Mouse (Mus musculus): ENCODE measurements around the gene Dlg2. TPM values are rescaled to one million over a fixed set of nuclear protein-coding genes. Genes with fewer than 3 reads are reported as not detected.
"Not testable (repeated sequence)": the region's sequence is repeated elsewhere in the genome, so short reads cannot be mapped to it uniquely, and the experiment has no call there.

Gene Dlg2
- polyA plus RNA-seq, 1 experiment from 2014 or later: 1.1 TPM

DNA sequence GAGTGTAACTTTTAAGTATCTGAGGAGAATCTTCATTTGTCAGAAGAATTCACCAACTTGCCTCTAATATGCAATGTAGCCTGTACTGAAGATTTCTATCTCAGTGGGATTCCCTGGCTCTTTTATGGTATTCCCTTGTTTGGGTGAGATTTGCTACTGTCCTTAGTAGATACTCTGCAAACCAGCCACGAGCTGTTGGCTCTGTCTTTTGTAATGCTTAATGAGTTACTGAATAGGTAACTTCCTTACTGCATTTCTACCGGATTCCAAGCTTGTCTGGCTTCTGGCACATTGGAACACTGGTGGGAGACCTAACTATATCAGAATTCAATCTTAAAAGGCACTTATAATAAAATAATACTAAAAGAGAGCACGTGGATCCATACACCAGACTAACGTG, 400.3 kb downstream of the Dlg2 start:
- not testable (repeated sequence) for H3K9me3 ChIP-seq (ENCODE audit: control insufficient read depth, low read length); H3K27ac ChIP-seq (ENCODE audit: low read length); H3K9ac ChIP-seq (ENCODE audit: low read length); H3K27me3 ChIP-seq (ENCODE audit: control insufficient read depth, insufficient read depth, low read depth, low read length); H3K4me2 ChIP-seq (ENCODE audit: low read depth, low read length); H3K4me1 ChIP-seq (replicated peaks; ENCODE audit: control insufficient read depth, insufficient read depth, low read length); H3K4me3 ChIP-seq (ENCODE audit: low read length); H3K36me3 ChIP-seq (ENCODE audit: control insufficient read depth, insufficient read depth, low read length); ATAC-seq (ENCODE audit: low read depth)
- WGBS: 52% methylated on average over 4 of the region's 4 CpGs

DNA sequence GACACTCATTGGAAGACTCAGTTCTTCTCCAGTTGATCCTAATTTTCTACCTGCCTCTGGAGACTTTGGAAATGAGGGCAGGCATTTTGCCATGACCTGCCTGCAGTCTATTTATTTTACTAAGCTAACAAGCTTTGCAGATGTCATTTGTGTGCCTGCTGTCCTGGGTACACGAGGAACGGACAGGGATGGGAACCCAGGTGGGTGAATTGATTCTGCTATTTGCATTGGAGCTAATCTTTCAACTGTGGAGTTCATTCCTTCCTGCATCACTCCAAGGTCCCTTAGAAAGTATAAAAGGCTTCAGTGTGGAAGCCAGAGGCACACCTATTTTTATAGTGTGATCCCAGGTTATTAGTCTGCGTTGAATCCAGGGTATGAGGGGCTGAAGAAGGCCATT, 406.3 kb downstream of the Dlg2 start:
- WGBS: 40% methylated on average over 3 of the region's 3 CpGs
- H3K4me3 ChIP-seq (ENCODE audit: low read length): no peak overlapping the region
- H3K27ac ChIP-seq (ENCODE audit: low read length): no peak overlapping the region
- peaks cover 6% of the 10 kb centered on the region for H3K27me3 ChIP-seq (ENCODE audit: control insufficient read depth, insufficient read depth, low read depth, low read length)
- no peak overlapping the region for H3K9ac ChIP-seq (ENCODE audit: low read length)
- H3K9me3 ChIP-seq (ENCODE audit: control insufficient read depth, low read length): no peaks in the 10 kb centered on the region
- no peaks in the 10 kb centered on the region for H3K36me3 ChIP-seq (ENCODE audit: control insufficient read depth, insufficient read depth, low read length)
- ATAC-seq (ENCODE audit: low read depth): no peak
- no peak overlapping the region for H3K4me2 ChIP-seq (ENCODE audit: low read depth, low read length)
- peaks cover 2% of the 10 kb centered on the region for H3K4me1 ChIP-seq (replicated peaks; ENCODE audit: control insufficient read depth, insufficient read depth, low read length)

DNA sequence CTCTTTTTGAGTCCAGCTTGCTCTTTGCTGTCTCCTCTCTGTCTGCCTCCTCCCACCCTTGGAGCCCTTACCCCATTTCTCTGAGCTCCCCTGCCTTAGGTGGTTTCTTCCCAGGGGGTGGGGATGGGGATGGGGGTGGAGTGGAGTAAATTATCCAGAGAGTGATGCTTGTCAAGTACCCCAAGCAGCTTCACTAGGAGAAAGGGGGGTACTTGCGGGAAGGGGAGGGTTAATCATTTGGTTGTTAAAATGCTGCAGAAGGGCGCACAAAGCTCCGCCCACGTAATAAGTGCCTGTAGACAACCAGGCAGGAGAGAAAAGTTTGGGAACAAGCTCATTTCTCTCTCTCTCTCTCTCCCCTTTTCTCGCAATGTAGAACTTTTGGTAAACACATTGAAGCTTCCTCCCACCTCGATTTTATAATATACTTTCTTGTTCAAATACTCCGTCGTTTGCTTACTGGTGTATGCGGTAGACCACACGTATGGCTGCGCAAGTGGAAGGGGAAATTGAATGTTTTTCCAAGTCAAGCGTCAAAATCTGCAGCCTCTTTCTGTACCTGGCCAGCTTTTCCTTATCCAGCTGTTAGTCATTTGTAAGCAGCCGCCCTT, 410.0 kb downstream of the Dlg2 start:
- no peak for ATAC-seq (ENCODE audit: low read depth)
- H3K4me3 ChIP-seq (ENCODE audit: low read length): peak overlapping the region; percentile 28
- WGBS: under 1% methylated on average over 13 of the region's 13 CpGs

DNA sequence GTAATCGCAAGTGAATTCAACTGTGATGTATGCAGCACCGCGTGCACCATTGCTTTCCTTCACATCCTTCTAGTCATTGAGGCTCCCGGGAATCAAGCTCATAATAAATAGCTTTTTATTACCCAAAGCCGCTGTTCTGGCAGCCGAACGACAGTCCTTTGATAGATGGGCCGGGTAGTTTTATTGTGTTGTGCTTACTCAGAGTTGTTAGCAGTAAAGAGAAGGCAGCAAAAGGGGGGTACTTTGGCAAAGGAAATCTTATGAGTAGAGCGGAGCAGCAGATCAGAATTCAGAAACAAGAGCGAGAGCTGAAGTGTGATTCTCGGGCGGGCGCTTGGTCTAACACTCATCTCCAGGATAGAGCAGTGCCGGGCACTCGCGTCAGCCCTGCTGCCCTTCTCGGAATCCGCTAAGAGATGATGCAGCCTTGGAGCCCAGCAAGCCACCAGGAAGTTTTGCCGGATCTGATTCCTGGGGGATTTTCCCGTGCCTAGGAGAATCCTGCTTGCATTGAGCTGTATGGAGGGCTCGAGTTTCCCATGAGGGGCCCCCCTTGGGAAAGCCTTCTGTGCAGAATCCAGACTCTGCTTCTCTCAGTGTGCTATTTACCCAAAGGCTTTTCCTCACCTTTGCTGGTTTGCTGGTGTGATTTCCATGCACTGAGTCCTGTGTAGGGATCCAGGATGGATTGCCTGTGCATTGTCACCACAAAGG, 410.7 kb downstream of the Dlg2 start:
- H3K27ac ChIP-seq (ENCODE audit: low read length): no peak overlapping the region
- WGBS: under 1% methylated on average over 21 of the region's 21 CpGs
- H3K4me1 ChIP-seq (replicated peaks; ENCODE audit: control insufficient read depth, insufficient read depth, low read length): peaks cover 2% of the 10 kb centered on the region
- no peak for ATAC-seq (ENCODE audit: low read depth)
- H3K36me3 ChIP-seq (ENCODE audit: control insufficient read depth, insufficient read depth, low read length): no peaks in the 10 kb centered on the region
- H3K4me2 ChIP-seq (ENCODE audit: low read depth, low read length): peak overlapping the region; percentile 49
- no peak overlapping the region for H3K9ac ChIP-seq (ENCODE audit: low read length)
- peaks cover 6% of the 10 kb centered on the region for H3K27me3 ChIP-seq (ENCODE audit: control insufficient read depth, insufficient read depth, low read depth, low read length)
- H3K9me3 ChIP-seq (ENCODE audit: control insufficient read depth, low read length): no peaks in the 10 kb centered on the region
- peak overlapping the region; percentile 28 for H3K4me3 ChIP-seq (ENCODE audit: low read length)

More for the DNA sequence above, 410.0 kb downstream of the Dlg2 start:
- Histone ChIP-seq H3K4me2 (ENCODE audit: low read depth, low read length) (peak overlapping the region; percentile 49), H3K27me3 (ENCODE audit: control insufficient read depth, insufficient read depth, low read depth, low read length) (peaks cover 6% of the 10 kb centered on the region), H3K36me3 (ENCODE audit: control insufficient read depth, insufficient read depth, low read length) (no peaks in the 10 kb centered on the region), H3K4me1 (replicated peaks; ENCODE audit: control insufficient read depth, insufficient read depth, low read length) (peaks cover 2% of the 10 kb centered on the region), H3K9me3 (ENCODE audit: control insufficient read depth, low read length) (no peaks in the 10 kb centered on the region), H3K27ac (ENCODE audit: low read length) (no peak overlapping the region), H3K9ac (ENCODE audit: low read length) (no peak overlapping the region)

DNA sequence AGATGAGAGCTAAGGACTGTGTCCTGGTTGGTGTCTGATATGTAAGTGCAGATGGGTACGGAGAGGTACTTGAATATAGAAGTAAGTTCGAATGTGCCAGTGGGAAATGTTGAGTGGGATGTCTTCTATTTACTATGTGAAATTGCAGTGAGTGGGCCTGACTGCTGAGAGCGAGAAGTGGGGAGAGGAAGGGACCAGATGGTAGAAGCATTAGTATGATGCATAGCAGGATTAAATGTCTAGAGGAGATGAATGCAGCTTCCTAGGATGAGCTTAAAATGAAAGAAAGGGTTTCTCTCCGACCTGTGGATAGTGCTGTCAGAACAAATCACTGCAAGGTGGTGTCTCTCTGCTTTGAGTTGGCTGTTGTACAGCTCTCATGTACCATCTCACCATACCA, 451.0 kb downstream of the Dlg2 start:
- Histone ChIP-seq H3K4me2 (ENCODE audit: low read depth, low read length) (no peak overlapping the region), H3K4me3 (ENCODE audit: low read length) (no peak overlapping the region), H3K27ac (ENCODE audit: low read length) (no peak overlapping the region), H3K36me3 (ENCODE audit: control insufficient read depth, insufficient read depth, low read length) (no peaks in the 10 kb centered on the region), H3K9ac (ENCODE audit: low read length) (no peak overlapping the region), H3K9me3 (ENCODE audit: control insufficient read depth, low read length) (no peaks in the 10 kb centered on the region), H3K4me1 (replicated peaks; ENCODE audit: control insufficient read depth, insufficient read depth, low read length) (no peaks in the 10 kb centered on the region), H3K27me3 (ENCODE audit: control insufficient read depth, insufficient read depth, low read depth, low read length) (no peaks in the 10 kb centered on the region)
- no peak for ATAC-seq (ENCODE audit: low read depth)
- 67% methylated on average over 4 of the region's 4 CpGs for WGBS

DNA sequence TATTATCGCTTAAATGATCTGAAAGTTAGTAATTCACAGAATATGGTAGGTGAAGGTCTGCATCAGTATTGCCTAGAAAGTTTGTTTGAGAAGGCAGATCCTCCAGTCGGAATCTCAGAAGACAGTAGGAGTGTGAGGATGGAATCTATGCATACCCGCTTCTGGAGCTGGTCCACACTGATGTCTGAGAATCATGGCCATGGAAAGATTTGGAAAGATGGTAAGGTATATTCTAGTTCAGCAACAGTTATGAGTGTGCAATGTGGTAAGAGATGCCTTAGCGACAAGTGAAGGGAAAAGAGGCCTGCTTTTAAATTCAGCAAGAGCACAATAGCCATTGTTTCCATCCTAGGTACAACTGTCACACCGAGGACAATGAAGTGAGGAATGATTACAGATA, 464.3 kb downstream of the Dlg2 start:
- WGBS: 81% methylated on average over 5 of the region's 5 CpGs
- Histone ChIP-seq H3K27ac (ENCODE audit: low read length) (no peak overlapping the region), H3K4me1 (replicated peaks; ENCODE audit: control insufficient read depth, insufficient read depth, low read length) (no peaks in the 10 kb centered on the region), H3K36me3 (ENCODE audit: control insufficient read depth, insufficient read depth, low read length) (no peaks in the 10 kb centered on the region), H3K9me3 (ENCODE audit: control insufficient read depth, low read length) (no peaks in the 10 kb centered on the region), H3K4me2 (ENCODE audit: low read depth, low read length) (no peak overlapping the region), H3K27me3 (ENCODE audit: control insufficient read depth, insufficient read depth, low read depth, low read length) (no peaks in the 10 kb centered on the region), H3K4me3 (ENCODE audit: low read length) (no peak overlapping the region), H3K9ac (ENCODE audit: low read length) (no peak overlapping the region)
- ATAC-seq (ENCODE audit: low read depth): no peak

DNA sequence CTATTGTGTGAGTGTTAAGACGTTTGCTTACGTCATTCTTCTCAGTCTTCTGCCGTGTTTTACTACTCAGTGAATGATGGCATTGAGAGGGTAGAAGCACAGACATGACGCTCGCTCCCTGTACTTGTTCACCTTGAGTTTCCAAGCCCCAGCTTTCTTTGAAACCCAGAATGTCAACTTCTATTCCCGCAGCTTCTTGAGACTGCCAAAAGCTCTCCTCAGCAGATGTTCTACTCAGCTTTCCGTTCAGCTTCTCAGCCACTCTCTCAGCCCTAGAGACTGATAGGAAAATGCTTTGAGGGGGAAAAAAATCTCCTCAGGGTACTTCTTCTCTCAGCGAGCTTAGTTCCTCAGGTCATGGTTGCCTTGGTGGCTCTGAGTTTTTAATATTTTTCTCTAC, 470.6 kb downstream of the Dlg2 start:
- H3K4me2 ChIP-seq (ENCODE audit: low read depth, low read length): no peak overlapping the region
- ATAC-seq (ENCODE audit: low read depth): no peak
- H3K36me3 ChIP-seq (ENCODE audit: control insufficient read depth, insufficient read depth, low read length): no peaks in the 10 kb centered on the region
- 54% methylated on average over 8 of the region's 8 CpGs for WGBS
- no peak overlapping the region for H3K9ac ChIP-seq (ENCODE audit: low read length)
- no peaks in the 10 kb centered on the region for H3K27me3 ChIP-seq (ENCODE audit: control insufficient read depth, insufficient read depth, low read depth, low read length)
- H3K4me1 ChIP-seq (replicated peaks; ENCODE audit: control insufficient read depth, insufficient read depth, low read length): no peaks in the 10 kb centered on the region
- H3K27ac ChIP-seq (ENCODE audit: low read length): no peak overlapping the region
- no peaks in the 10 kb centered on the region for H3K9me3 ChIP-seq (ENCODE audit: control insufficient read depth, low read length)
- no peak overlapping the region for H3K4me3 ChIP-seq (ENCODE audit: low read length)

DNA sequence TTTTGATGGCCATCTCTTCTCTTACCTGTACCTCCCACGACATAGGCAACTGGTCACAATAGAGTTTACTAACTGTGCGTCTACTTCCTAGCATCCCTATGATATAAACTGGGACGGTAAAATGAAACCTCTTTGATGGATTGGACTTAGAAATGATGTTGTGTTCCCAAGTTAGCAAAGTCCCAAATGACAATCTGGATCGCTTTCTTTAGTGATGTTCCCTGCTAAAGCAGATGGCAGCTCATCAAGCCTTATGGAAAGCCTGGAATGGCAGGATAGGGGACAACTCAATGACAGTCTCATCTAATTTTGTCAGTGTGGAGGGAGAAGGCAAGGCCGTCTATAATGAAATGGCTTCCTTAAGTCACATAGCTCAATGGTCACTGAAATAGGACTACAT, 472.7 kb downstream of the Dlg2 start:
- H3K27ac ChIP-seq (ENCODE audit: low read length): no peak overlapping the region
- no peaks in the 10 kb centered on the region for H3K36me3 ChIP-seq (ENCODE audit: control insufficient read depth, insufficient read depth, low read length)
- no peak for ATAC-seq (ENCODE audit: low read depth)
- no peak overlapping the region for H3K9ac ChIP-seq (ENCODE audit: low read length)
- 89% methylated on average over 5 of the region's 5 CpGs for WGBS
- no peak overlapping the region for H3K4me2 ChIP-seq (ENCODE audit: low read depth, low read length)
- no peaks in the 10 kb centered on the region for H3K9me3 ChIP-seq (ENCODE audit: control insufficient read depth, low read length)
- no peaks in the 10 kb centered on the region for H3K4me1 ChIP-seq (replicated peaks; ENCODE audit: control insufficient read depth, insufficient read depth, low read length)
- no peak overlapping the region for H3K4me3 ChIP-seq (ENCODE audit: low read length)
- H3K27me3 ChIP-seq (ENCODE audit: control insufficient read depth, insufficient read depth, low read depth, low read length): no peaks in the 10 kb centered on the region

DNA sequence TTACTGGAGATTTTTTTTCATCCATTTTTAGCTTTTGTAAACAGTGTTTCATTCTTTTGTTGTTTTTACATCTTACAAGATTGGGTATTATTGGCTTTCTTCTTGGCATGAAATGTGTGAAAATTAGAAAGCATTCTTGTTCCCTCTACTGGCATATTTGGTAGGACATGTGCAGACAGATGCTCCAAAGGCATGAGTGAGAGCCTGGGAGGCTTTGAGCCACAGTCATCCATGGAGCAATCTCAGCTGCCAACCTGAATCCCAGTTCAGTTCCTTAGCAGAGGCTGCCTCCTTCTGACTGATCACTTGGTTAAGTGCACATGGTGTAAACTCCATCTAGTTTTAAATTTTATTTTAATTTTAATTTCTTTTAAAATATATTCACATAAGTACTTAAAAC, 500.8 kb downstream of the Dlg2 start:
- Histone ChIP-seq H3K27me3 (ENCODE audit: control insufficient read depth, insufficient read depth, low read depth, low read length) (no peaks in the 10 kb centered on the region), H3K9ac (ENCODE audit: low read length) (no peak overlapping the region), H3K27ac (ENCODE audit: low read length) (no peak overlapping the region), H3K4me3 (ENCODE audit: low read length) (no peak overlapping the region), H3K9me3 (ENCODE audit: control insufficient read depth, low read length) (no peaks in the 10 kb centered on the region), H3K36me3 (ENCODE audit: control insufficient read depth, insufficient read depth, low read length) (no peaks in the 10 kb centered on the region), H3K4me2 (ENCODE audit: low read depth, low read length) (no peak overlapping the region), H3K4me1 (replicated peaks; ENCODE audit: control insufficient read depth, insufficient read depth, low read length) (no peaks in the 10 kb centered on the region)
- no peak for ATAC-seq (ENCODE audit: low read depth)
